Mouse (Mus musculus): ENCODE data around the gene Dnmt1.

- TF ChIP-seq CTCF (IDR thresholded peaks at IDR 0.05; ENCODE audit: borderline replicate concordance, insufficient read depth, low read depth, low read length) = no peak
- no peak for TF ChIP-seq POLR2A (IDR thresholded peaks at IDR 0.05; ENCODE audit: borderline replicate concordance, insufficient read depth, low read length)
Measured at GRCm38 (mm10) chr9:20862225-20862624, 97.5 kb downstream of the Dnmt1 start.

All from cerebellum, adult 2 months (tissue).